Mouse (Mus musculus): Measurements from ENCODE around the gene Gm49510. TPM values are rescaled to one million over a fixed set of nuclear protein-coding genes. Genes with fewer than 3 reads are reported as not detected.

Gm49510 gene
- total and polyA plus RNA-seq, 3 experiments: 0.17 to 0.27 TPM; not detected in 1

DNA sequence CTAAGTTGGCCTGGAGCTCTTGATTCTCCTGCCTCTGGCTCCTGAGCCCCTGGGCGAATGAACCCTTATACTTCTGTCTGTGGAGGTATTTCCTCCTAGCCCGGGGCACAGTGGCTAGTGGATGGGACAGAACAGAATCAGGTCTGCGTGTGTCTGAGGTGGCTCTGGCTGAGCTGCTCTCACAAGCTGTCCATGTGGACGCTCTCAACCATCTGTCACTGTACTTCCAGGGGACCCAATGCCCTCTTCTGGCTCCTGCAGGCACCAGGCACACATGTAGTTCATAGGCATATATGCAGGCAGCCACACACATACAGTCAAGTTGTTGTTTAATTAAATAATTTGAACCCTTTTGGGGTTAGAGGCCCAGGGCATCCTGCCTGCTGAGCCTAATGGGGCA, 40.2 kb upstream of the Gm49510 start:
- Histone ChIP-seq H3K9ac (ENCODE audit: control insufficient read depth, low read depth, low read length, poor library complexity, severe bottlenecking) (no peak overlapping the region), H3K79me2 (ENCODE audit: control insufficient read depth, insufficient read depth, low read length, poor library complexity) (no peaks in the 10 kb centered on the region), H3K27me3 (ENCODE audit: control insufficient read depth in 1 of 2, insufficient read depth in 2 of 2, low read length in 2 of 2) (0 out of 4 replicates have a peak, but pooled peaks cover 0 to 2% of the 10 kb centered on the region in 2 experiments), H3K27ac (ENCODE audit: control insufficient read depth, low read depth, low read length) (no peak overlapping the region), H3K9me3 (replicated peaks; ENCODE audit: insufficient read depth, low read length) (no peaks in the 10 kb centered on the region), H3K4me1 (ENCODE audit: control insufficient read depth in 1 of 2, insufficient read depth in 2 of 2, low read length in 2 of 2) (peaks cover 7 to 14% of the 10 kb centered on the region in 2 experiments), H3K36me3 (ENCODE audit: control insufficient read depth in 1 of 2, insufficient read depth in 2 of 2, low read length in 2 of 2) (peaks cover 0 to 5% of the 10 kb centered on the region in 2 experiments; a peak in 1 of 4 replicates), H3K4me3 (ENCODE audit: control insufficient read depth in 1 of 2, insufficient read depth in 1 of 2, low read depth in 2 of 2, low read length in 2 of 2) (no peak overlapping the region)
- DNase-seq (ENCODE audit: low read depth, low spot score): no peak
- TF ChIP-seq SMC3 (IDR thresholded peaks at IDR 0.05; ENCODE audit: low read depth, low read length) (no peak), TCF12 (IDR thresholded peaks at IDR 0.05; ENCODE audit: low read depth, low read length) (no peak), ZMIZ1 (IDR thresholded peaks at IDR 0.05; ENCODE audit: low read depth, low read length) (no peak), POLR2AphosphoS5 (IDR thresholded peaks at IDR 0.05; ENCODE audit: borderline replicate concordance, low read depth, low read length) (no peak), ZC3H11A (IDR thresholded peaks at IDR 0.05; ENCODE audit: low read depth, low read length) (no peak), GATA1 (IDR thresholded peaks at IDR 0.05; ENCODE audit: low read depth, low read length) (no peak), E2F4 (IDR thresholded peaks at IDR 0.05; ENCODE audit: borderline replicate concordance, low read depth, low read length) (no peak), CHD1 (IDR thresholded peaks at IDR 0.05; ENCODE audit: low read depth, low read length) (no peak), EP300 (IDR thresholded peaks at IDR 0.05; ENCODE audit: low read depth in 1 of 2, low read length in 2 of 2) (no peak), POLR2AphosphoS2 (IDR thresholded peaks at IDR 0.05; ENCODE audit: low read length) (no peak), NRF1 (IDR thresholded peaks at IDR 0.05; ENCODE audit: insufficient read depth, low read depth, low read length, poor library complexity, severe bottlenecking) (no peak), RAD21 (IDR thresholded peaks at IDR 0.05; ENCODE audit: low read depth, low read length) (no peak), MEF2A (IDR thresholded peaks at IDR 0.05; ENCODE audit: extremely low read depth, insufficient replicate concordance, low read depth, low read length, poor library complexity, severe bottlenecking) (no peak), USF1 (IDR thresholded peaks at IDR 0.05; ENCODE audit: low read depth, low read length) (no peak), POLR2A (IDR thresholded peaks at IDR 0.05; ENCODE audit: control insufficient read depth in 1 of 2, insufficient read depth in 1 of 2, low read depth in 1 of 2, low read length in 2 of 2, poor library complexity in 1 of 2) (no peak), USF2 (IDR thresholded peaks at IDR 0.05; ENCODE audit: borderline replicate concordance in 1 of 2, insufficient read depth in 1 of 2, low read depth in 1 of 2, low read length in 2 of 2) (no peak), MAZ (IDR thresholded peaks at IDR 0.05; ENCODE audit: low read depth, low read length) (no peak), ELF1 (IDR thresholded peaks at IDR 0.05; ENCODE audit: low read depth, low read length) (no peak), HCFC1 (IDR thresholded peaks at IDR 0.05; ENCODE audit: low read depth, low read length) (no peak), NELFE (IDR thresholded peaks at IDR 0.05; ENCODE audit: low read depth, low read length) (no peak)

DNA sequence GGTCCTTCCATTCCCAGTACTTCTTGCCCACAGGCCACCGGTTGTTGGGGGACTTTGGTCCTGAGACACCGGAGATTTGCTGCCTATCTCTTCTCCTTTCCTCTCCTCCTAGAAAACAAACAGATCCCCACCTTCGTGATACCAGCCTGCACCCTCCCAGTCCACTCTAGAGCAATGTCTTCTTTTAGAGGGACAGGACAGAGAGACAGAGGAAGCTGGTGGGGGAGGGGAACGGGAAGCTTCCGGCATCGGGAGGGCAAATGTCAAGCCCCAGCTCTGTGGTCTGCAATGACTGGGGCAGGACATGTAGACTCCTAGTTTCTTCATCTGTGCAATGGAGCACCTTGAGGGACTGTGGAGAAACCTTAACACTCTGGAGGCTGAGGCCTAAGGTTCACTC, 39.8 kb upstream of the Gm49510 start:
- H3K4me3 ChIP-seq (ENCODE audit: control insufficient read depth in 1 of 2, insufficient read depth in 1 of 2, low read depth in 2 of 2, low read length in 2 of 2): no peak overlapping the region
- no peak overlapping the region for H3K27ac ChIP-seq (ENCODE audit: control insufficient read depth, low read depth, low read length)
- H3K4me1 ChIP-seq (ENCODE audit: control insufficient read depth in 1 of 2, insufficient read depth in 2 of 2, low read length in 2 of 2): peaks cover 7 to 15% of the 10 kb centered on the region in 2 experiments

More for the DNA sequence above, 39.8 kb upstream of the Gm49510 start:
- Histone ChIP-seq H3K36me3 (ENCODE audit: control insufficient read depth in 1 of 2, insufficient read depth in 2 of 2, low read length in 2 of 2) (peaks cover 0 to 5% of the 10 kb centered on the region in 2 experiments; a peak in 1 of 4 replicates), H3K79me2 (ENCODE audit: control insufficient read depth, insufficient read depth, low read length, poor library complexity) (no peaks in the 10 kb centered on the region), H3K27me3 (ENCODE audit: control insufficient read depth in 1 of 2, insufficient read depth in 2 of 2, low read length in 2 of 2) (0 out of 4 replicates have a peak, but pooled peaks cover 0 to 2% of the 10 kb centered on the region in 2 experiments), H3K9me3 (replicated peaks; ENCODE audit: insufficient read depth, low read length) (no peaks in the 10 kb centered on the region), H3K9ac (ENCODE audit: control insufficient read depth, low read depth, low read length, poor library complexity, severe bottlenecking) (no peak overlapping the region)
- DNase-seq (ENCODE audit: low read depth, low spot score): no peak
- TF ChIP-seq MAZ (IDR thresholded peaks at IDR 0.05; ENCODE audit: low read depth, low read length) (no peak), ELF1 (IDR thresholded peaks at IDR 0.05; ENCODE audit: low read depth, low read length) (no peak), JUND (IDR thresholded peaks at IDR 0.05; ENCODE audit: low read depth, low read length) (no peak), SMC3 (IDR thresholded peaks at IDR 0.05; ENCODE audit: low read depth, low read length) (no peak), UBTF (IDR thresholded peaks at IDR 0.05; ENCODE audit: borderline replicate concordance, insufficient read depth, low read depth, low read length) (no peak)

Data from MEL (cell line).